Mouse (Mus musculus): ENCODE data around the gene Tas2r105. TPM values are rescaled to one million over a fixed set of nuclear protein-coding genes. Genes with fewer than 3 reads are reported as not detected.

The Tas2r105 gene
- total RNA-seq (2021) = not detected
- long read RNA-seq, experiment 1 = 0 reads
- long read RNA-seq, experiment 2 = 0 reads

GRCm38 (mm10) chr6:131687395-131687794 is at the start of gene Tas2r105:
TSS of gene Tas2r105 (minus strand) at chr6:131687495.
- no peak for DNase-seq

DNA sequence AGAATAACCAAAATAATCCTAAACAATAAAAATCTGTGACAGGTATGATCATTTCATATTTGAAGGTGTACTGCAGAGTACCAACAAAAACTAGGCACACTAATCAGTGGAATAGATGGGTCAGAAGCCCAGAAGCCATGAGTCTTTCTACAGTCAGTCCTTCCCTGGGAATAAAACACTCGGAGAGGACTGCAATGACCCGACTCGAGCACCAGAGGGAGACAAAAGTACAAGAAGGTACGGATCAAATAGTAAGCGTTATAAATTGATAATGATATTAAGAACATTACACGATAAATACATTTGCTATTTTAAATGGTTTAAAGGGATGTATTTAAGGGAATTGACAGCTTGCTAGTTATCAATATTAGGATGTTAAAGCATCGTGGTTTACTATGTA is 25.5 kb upstream of the Tas2r105 start:
- DNase-seq = no peak

DNA sequence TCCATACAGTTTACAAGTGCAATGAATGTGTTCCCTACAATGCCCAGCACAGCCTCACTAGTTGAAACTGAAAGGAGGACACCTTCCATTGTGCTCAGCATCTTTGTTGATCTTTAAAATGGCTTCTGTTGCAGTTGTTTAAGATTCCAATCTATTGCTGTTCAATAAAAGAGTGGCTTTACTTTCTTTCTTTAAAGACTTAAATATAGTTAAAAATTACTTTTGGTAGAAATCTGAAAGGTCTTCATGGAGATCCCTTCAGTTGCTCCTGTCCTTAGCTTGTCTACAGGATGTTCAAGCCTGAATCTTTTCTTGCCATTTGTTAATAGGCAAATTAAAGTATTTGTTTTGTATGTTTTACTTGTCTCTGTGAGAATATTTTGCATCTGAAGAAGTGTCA is 2.7 kb upstream of the Tas2r105 start, which contains the start of gene Tas2r114:
Gene Tas2r114, minus strand, starts transcription at position 101 of the 400 bp plus-strand sequence.
- no peak for DNase-seq

DNA sequence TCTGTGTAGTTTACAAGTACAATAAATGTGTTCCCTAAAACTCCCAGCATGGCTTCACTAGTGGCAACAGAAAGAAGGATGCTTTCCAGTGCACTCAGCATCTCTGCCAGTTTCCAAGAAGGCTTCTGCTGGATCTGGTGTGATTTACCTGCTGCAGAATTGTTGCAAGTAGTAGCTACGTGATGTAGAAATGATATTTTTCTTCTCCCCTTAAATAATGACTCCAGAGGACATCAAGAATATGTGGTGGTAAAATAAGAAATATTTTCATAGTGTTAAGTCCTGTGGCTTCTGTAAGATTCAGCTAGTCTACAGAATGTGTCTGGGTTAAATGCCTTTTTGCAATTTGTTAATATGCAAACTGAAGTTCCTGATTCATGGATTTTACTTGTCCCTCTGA is 1.7 kb downstream of the Tas2r105 start, which contains the start of gene Tas2r104:
Gene Tas2r104, minus strand, starts transcription at position 101 of the 400 bp plus-strand sequence.
- no peak for DNase-seq

GRCm38 (mm10) chr6:131678786-131679185 is 8.5 kb downstream of the Tas2r105 start, which contains the start of gene Tas2r106:
TSS of gene Tas2r106 (minus strand) at chr6:131678886.
- DNase-seq = no peak

DNA sequence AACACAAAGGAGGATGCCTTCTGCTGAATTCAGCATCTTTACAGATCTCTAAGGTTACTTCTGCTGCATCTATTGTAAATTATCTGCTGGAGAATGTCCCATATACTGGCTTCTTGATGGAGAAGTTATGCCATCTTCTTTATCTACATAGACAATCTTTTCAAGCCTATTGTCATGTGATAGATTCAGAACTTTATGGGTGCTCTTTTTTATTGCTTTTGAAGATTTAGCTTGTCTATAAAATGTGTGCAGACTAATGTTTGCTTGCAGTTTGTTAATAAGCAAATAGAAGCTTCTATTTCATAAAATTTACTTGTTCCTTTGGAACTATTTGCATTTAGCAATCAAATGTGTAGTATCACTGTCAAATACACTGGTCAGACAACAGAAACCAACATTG is 27.2 kb downstream of the Tas2r105 start, which contains the start of gene Tas2r107:
Gene Tas2r107, minus strand, starts transcription at position 101 of the 400 bp plus-strand sequence.
- no peak for DNase-seq

Other genes with a start within 250 kb of the Tas2r105 start
- gene 5430401F13Rik, start 201.1 kb downstream of the Tas2r105 start, total RNA-seq (2021) = not detected
- gene Gm6619, start 201.1 kb downstream of the Tas2r105 start, total RNA-seq (2021) = not detected
- gene Tas2r130, start 56.6 kb downstream of the Tas2r105 start, total RNA-seq (2021) = not detected
- not detected for gene Tas2r107, start 27.3 kb downstream of the Tas2r105 start, total RNA-seq (2021)
- gene Tas2r106, start 8.6 kb downstream of the Tas2r105 start, total RNA-seq (2021) = not detected
- not detected for gene Tas2r104, start 1.8 kb downstream of the Tas2r105 start, total RNA-seq (2021)
- gene Tas2r114, start 2.6 kb upstream of the Tas2r105 start, total RNA-seq (2021) = not detected

All from adrenal gland, postnatal 10 days (tissue).